ENCODE assay signal across 19 mouse cellular contexts in genomic region chr16:8509894-8510293, GRCm38 (mm10). TPM values are rescaled to one million over a fixed set of nuclear protein-coding genes. Genes with fewer than 3 reads are reported as not detected.
"Had no signal": no experiment of that assay in that cellular context is flagged by ENCODE, and none has a peak within 500 bp of the region (broad histone marks: within the 10 kb centered on the region; RNA-seq: fewer than 3 reads in every experiment).

No protein-coding gene starts in this region.

- H3K9ac ChIP-seq: lung, embryonic 15.5 days; midbrain, embryonic 13.5 days; midbrain, embryonic 15.5 days; neural tube, embryonic 12.5 days; stomach, embryonic 15.5 days had no signal

- H3K27ac ChIP-seq: lung, embryonic 15.5 days; macrophage; midbrain, embryonic 13.5 days; midbrain, embryonic 15.5 days; neural tube, embryonic 12.5 days; stomach, embryonic 15.5 days; stomach, postnatal 0 days had no signal

- H3K27me3 ChIP-seq: midbrain, embryonic 13.5 days; midbrain, embryonic 15.5 days; neural tube, embryonic 12.5 days; stomach, embryonic 15.5 days had no signal

- H3K4me2 ChIP-seq: lung, embryonic 15.5 days; midbrain, embryonic 11.5 days; midbrain, embryonic 13.5 days; midbrain, embryonic 15.5 days; neural tube, embryonic 12.5 days; stomach, embryonic 15.5 days had no signal

- H3K9me3 ChIP-seq: lung, embryonic 15.5 days; midbrain, embryonic 13.5 days; midbrain, embryonic 15.5 days; neural tube, embryonic 12.5 days; stomach, embryonic 15.5 days had no signal

- DNase-seq: lung, adult 2 months; lung, postnatal 14 days; lung, postnatal 36 days; right cerebral cortex, postnatal 14 days; thymus, adult 2 months; thymus, postnatal 25 days; thymus, postnatal 4 days had no signal

- H3K4me3 ChIP-seq: lung, embryonic 15.5 days; megakaryocyte, embryonic 14.5 days; midbrain, embryonic 13.5 days; midbrain, embryonic 15.5 days; neural tube, embryonic 12.5 days; stomach, embryonic 15.5 days had no signal

- H3K36me3 ChIP-seq: lung, embryonic 15.5 days; midbrain, embryonic 13.5 days; midbrain, embryonic 15.5 days; neural tube, embryonic 12.5 days; stomach, embryonic 15.5 days had no signal

- ATAC-seq: lung, postnatal 0 days; midbrain, embryonic 13.5 days; midbrain, embryonic 15.5 days had no signal

RNA-seq across cellular contexts. Expression of gene Abat, which starts 3.3 kb away (rescaled TPM):
- total RNA-seq: monocyte, adult 5-6 weeks; neutrophil, adult 5-6 weeks had no signal
- polyA plus RNA-seq: macrophage had no signal
